Mouse (Mus musculus) small intestine, adult 2 months (tissue): ENCODE measurements around the gene Atg4d. TPM values are rescaled to one million over a fixed set of nuclear protein-coding genes. Genes with fewer than 3 reads are reported as not detected.
"Not testable (repeated sequence)": the region's sequence is repeated elsewhere in the genome, so short reads cannot be mapped to it uniquely, and the experiment has no call there.

Experiments
- H3K27ac ChIP-seq: fragments of 200-500 bp; 2 replicates; pipeline ENCODE4 v1.5.1; 2012; ENCODE audit warnings: low read depth, low read length, control low read depth, inconsistent platforms; ENCODE audit not compliant: insufficient read depth
- H3K27me3 ChIP-seq: fragments of 200-500 bp; 2 replicates; pipeline ENCODE4 v1.6.1; 2012; ENCODE audit warnings: mild to moderate bottlenecking, moderate library complexity, low read length, inconsistent platforms; ENCODE audit not compliant: control insufficient read depth, insufficient read depth
- H3K36me3 ChIP-seq: fragments of 200-500 bp; 2 replicates; pipeline ENCODE4 v1.6.1; 2012; ENCODE audit warnings: mild to moderate bottlenecking, low read length, control low read depth, inconsistent platforms; ENCODE audit not compliant: control insufficient read depth, insufficient read depth
- H3K4me1 ChIP-seq: fragments of 200-500 bp; 2 replicates; pipeline ENCODE4 v1.6.1; 2012; ENCODE audit warnings: low read length, inconsistent platforms, mixed read lengths; ENCODE audit not compliant: control insufficient read depth, insufficient read depth, insufficient read length
- H3K4me3 ChIP-seq: fragments of 200-500 bp; 2 replicates; pipeline ENCODE4 v1.5.1; 2012; ENCODE audit warnings: low read depth, mild to moderate bottlenecking, control low read depth, inconsistent platforms, low read length, moderate library complexity
- CTCF ChIP-seq: fragments of 200-500 bp; IDR thresholded peaks from 2 replicates; pipeline ENCODE4 v1.5.1; 2012; ENCODE audit warnings: low read depth, mild to moderate bottlenecking, control low read depth, inconsistent platforms, low read length, moderate library complexity, mixed read lengths; ENCODE audit not compliant: insufficient replicate concordance, insufficient read length; ENCODE audit errors: extremely low read depth
- POLR2A ChIP-seq: fragments of 200-500 bp; IDR thresholded peaks from 2 replicates; pipeline ENCODE4 v1.6.1; 2012; ENCODE audit warnings: low read depth, mild to moderate bottlenecking, control low read depth, inconsistent platforms, low read length, moderate library complexity
- WGBS: fragments of 180-500 bp; shearing (Covaris S2); methylation state at CpG from one replicate; pipeline ENCODE4 v1.1.7; 2018; 5-methylcytosine and 5-hydroxymethylcytosine counted together
- polyA plus RNA-seq: library from polyadenylated mRNA; depleted of rRNA; stranded (reverse); fragments of >200 nt; gene quantifications from 2 replicates; pipeline ENCODE4 v1.2.3, GENCODE M21; 2012

Gene Atg4d
- polyA plus RNA-seq, 1 experiment, result 144 TPM

GRCm38 (mm10) chr9:21287571-21288402 is 22.7 kb downstream of the Atg4d start, which contains the start of gene Kri1:
Gene Kri1 (minus strand): TSS chr9:21287969.
- H3K27ac ChIP-seq, result peak within 1 kb of the TSS; percentile 67
- TF ChIP-seq CTCF (no peak), POLR2A (peak; percentile 40)
- peaks cover 9% of the 10 kb centered on the region for H3K4me1 ChIP-seq
- under 1% methylated on average over 59 of the region's 59 CpGs for WGBS
- H3K27me3 ChIP-seq, result no peaks in the 10 kb centered on the region
- H3K4me3 ChIP-seq, result peak within 1 kb of the TSS; percentile 76
- H3K36me3 ChIP-seq, result peaks cover 7% of the 10 kb centered on the region; the same call in 1 of the 2 replicates

GRCm38 (mm10) chr9:21288404-21289336 is 23.6 kb downstream of the Atg4d start:
- Histone ChIP-seq H3K27me3 (no peaks in the 10 kb centered on the region), H3K27ac (peak overlapping the region; percentile 67), H3K4me1 (peaks cover 9% of the 10 kb centered on the region), H3K4me3 (peak overlapping the region; percentile 76), H3K36me3 (peaks cover 4% of the 10 kb centered on the region; the same call in 1 of the 2 replicates)
- TF ChIP-seq POLR2A (no peak), CTCF (no peak)
- 73% methylated on average over 13 of the region's 13 CpGs for WGBS

GRCm38 (mm10) chr9:21289337-21289671 is 24.2 kb downstream of the Atg4d start:
- Histone ChIP-seq H3K27me3 (no peaks in the 10 kb centered on the region), H3K27ac (no peak overlapping the region), H3K4me1 (peaks cover 9% of the 10 kb centered on the region), H3K36me3 (peaks cover 4% of the 10 kb centered on the region; the same call in 1 of the 2 replicates), H3K4me3 (no peak overlapping the region)
- 83% methylated on average over 2 of the region's 2 CpGs for WGBS
- no peak for TF ChIP-seq POLR2A
- no peak for TF ChIP-seq CTCF

GRCm38 (mm10) chr9:21290589-21290988 is 25.5 kb downstream of the Atg4d start:
- Histone ChIP-seq H3K4me3 (peak overlapping the region; percentile 83), H3K4me1 (peaks cover 9% of the 10 kb centered on the region), H3K36me3 (peaks cover 1% of the 10 kb centered on the region), H3K27ac (peak overlapping the region; percentile 61), H3K27me3 (no peaks in the 10 kb centered on the region)
- TF ChIP-seq POLR2A, result no peak
- no peak for TF ChIP-seq CTCF
- WGBS, result under 1% methylated on average over 20 of the region's 20 CpGs

- no peak for TF ChIP-seq CTCF
- TF ChIP-seq POLR2A, result peak; percentile 70; the same call in 1 of the 2 replicates
- Histone ChIP-seq H3K27ac (peak within 1 kb of the TSS; percentile 61), H3K4me1 (peaks cover 9% of the 10 kb centered on the region), H3K4me3 (peak within 1 kb of the TSS; percentile 83), H3K36me3 (peaks cover 6% of the 10 kb centered on the region), H3K27me3 (no peaks in the 10 kb centered on the region)
- under 1% methylated on average over 48 of the region's 51 CpGs for WGBS
Observed at GRCm38 (mm10) chr9:21291022-21291787, 26.1 kb downstream of the Atg4d start, which contains the start of gene Cdkn2d. Gene Cdkn2d (minus strand): TSS chr9:21291407.

GRCm38 (mm10) chr9:21291868-21292267 is 26.8 kb downstream of the Atg4d start:
- 10% methylated on average over 7 of the region's 7 CpGs for WGBS
- not testable (repeated sequence) for H3K4me1 ChIP-seq, H3K27me3 ChIP-seq
- H3K36me3 ChIP-seq, result peaks cover 13% of the 10 kb centered on the region
- H3K4me3 ChIP-seq, result peak overlapping the region; percentile 74
- H3K27ac ChIP-seq, result peak overlapping the region; percentile 35; the same call in 1 of the 2 replicates

- Histone ChIP-seq H3K4me3 (no peak overlapping the region), H3K4me1 (peaks cover 6% of the 10 kb centered on the region), H3K27me3 (no peaks in the 10 kb centered on the region), H3K36me3 (peaks cover 15% of the 10 kb centered on the region), H3K27ac (no peak overlapping the region)
- no peak for TF ChIP-seq POLR2A
- TF ChIP-seq CTCF, result no peak
- 87% methylated on average over 3 of the region's 3 CpGs for WGBS
Observed at GRCm38 (mm10) chr9:21292271-21292670, 27.2 kb downstream of the Atg4d start.
